Mouse (Mus musculus) hindbrain, embryonic 14.5 days (tissue): ENCODE results near the gene Rps2. TPM values are rescaled to one million over a fixed set of nuclear protein-coding genes. Genes with fewer than 3 reads are reported as not detected.

Source experiments
- ATAC-seq: fragments of 200-750 bp; cut with Nextera tagmentation; 2 replicates; pipeline ENCODE4 v1.8.0; 2017; ENCODE audit warnings: moderate number of reproducible peaks, mild to moderate bottlenecking, moderate TSS enrichment, moderate library complexity; ENCODE audit not compliant: low FRiP score
- DNase-seq: peaks from one replicate; pipeline ENCODE4 v3.0.0-alpha.2; 2015; ENCODE audit warnings: low spot score
- H3K27ac ChIP-seq: fragments of 300-500 bp; sonication (generic); 2 replicates; pipeline ENCODE4 v1.5.1; 2014; ENCODE audit warnings: mild to moderate bottlenecking, moderate library complexity
- H3K27me3 ChIP-seq: fragments of 300-500 bp; sonication (generic); 2 replicates; pipeline ENCODE4 v1.6.1; 2014; ENCODE audit warnings: mild to moderate bottlenecking, low read length, mixed read lengths; ENCODE audit not compliant: control insufficient read depth, insufficient read depth
- H3K36me3 ChIP-seq: fragments of 300-500 bp; sonication (generic); replicated peaks from 2 replicates; pipeline ENCODE4 v1.6.1; 2014; ENCODE audit not compliant: control insufficient read depth, insufficient read depth
- H3K4me1 ChIP-seq: fragments of 300-500 bp; sonication (generic); replicated peaks from 2 replicates; pipeline ENCODE4 v1.6.1; 2014; ENCODE audit warnings: antibody characterized with exemption, low read length, mixed read lengths; ENCODE audit not compliant: control insufficient read depth, insufficient read depth
- H3K4me2 ChIP-seq: fragments of 300-500 bp; sonication (generic); replicated peaks from 2 replicates; pipeline ENCODE4 v1.6.1; 2014; ENCODE audit warnings: mild to moderate bottlenecking, moderate library complexity
- H3K4me3 ChIP-seq: fragments of 300-500 bp; sonication (generic); replicated peaks from 2 replicates; pipeline ENCODE4 v1.5.1; 2014; ENCODE audit warnings: mild to moderate bottlenecking, low read length
- H3K9ac ChIP-seq: fragments of 300-500 bp; sonication (generic); 2 replicates; pipeline ENCODE4 v1.6.1; 2014
- H3K9me3 ChIP-seq: fragments of 300-500 bp; sonication (generic); 2 replicates; pipeline ENCODE4 v1.6.1; 2016; ENCODE audit warnings: low read length; ENCODE audit not compliant: control insufficient read depth
- WGBS: fragments of 180-500 bp; shearing (Covaris S2); extraction: QIAGEN DNeasy Blood & Tissue Kit; methylation state at CpG from one replicate; pipeline ENCODE4 v1.1.7; 2014; 5-methylcytosine and 5-hydroxymethylcytosine counted together
- polyA plus RNA-seq: library from polyadenylated mRNA; unstranded; fragments of >200 nt; fragmentation: Nextera tagmentation; extraction: Ambion mirVana; gene quantifications from 2 replicates; pipeline ENCODE4 v1.2.1, GENCODE M21; 2014

The Rps2 gene
- polyA plus RNA-seq, 1 experiment from 2014 or later: 838 TPM

DNA sequence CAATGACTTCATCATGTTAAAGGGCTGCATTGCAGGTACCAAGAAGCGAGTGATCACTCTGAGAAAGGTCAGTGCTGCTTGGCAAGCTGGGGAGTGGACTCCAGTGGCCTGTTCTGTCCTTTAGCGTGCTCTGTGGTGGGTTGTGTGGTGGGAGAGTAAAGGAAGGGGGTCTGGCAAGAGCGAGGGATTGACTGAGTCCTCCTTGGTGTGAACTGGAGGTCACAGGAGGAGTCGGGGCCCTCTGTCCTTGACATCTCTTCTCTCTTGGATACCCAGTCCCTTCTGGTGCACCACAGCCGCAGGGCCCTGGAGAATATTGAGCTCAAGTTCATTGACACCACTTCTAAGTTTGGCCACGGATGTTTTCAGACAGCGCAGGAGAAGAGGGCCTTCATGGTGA is 17.5 kb downstream of the Rps2 start:
- Histone ChIP-seq H3K4me3 (no peak overlapping the region), H3K27ac (no peak overlapping the region), H3K4me2 (peak overlapping the region; percentile 86), H3K27me3 (no peaks in the 10 kb centered on the region), H3K9me3 (no peaks in the 10 kb centered on the region), H3K4me1 (peaks cover 13% of the 10 kb centered on the region; the same call in 1 of the 2 replicates), H3K9ac (no peak overlapping the region), H3K36me3 (0 out of 2 replicates have a peak, but pooled peaks cover 9% of the 10 kb centered on the region)
- DNase-seq (no peak), ATAC-seq (no peak)
- WGBS: 81% methylated on average over 7 of the region's 7 CpGs

DNA sequence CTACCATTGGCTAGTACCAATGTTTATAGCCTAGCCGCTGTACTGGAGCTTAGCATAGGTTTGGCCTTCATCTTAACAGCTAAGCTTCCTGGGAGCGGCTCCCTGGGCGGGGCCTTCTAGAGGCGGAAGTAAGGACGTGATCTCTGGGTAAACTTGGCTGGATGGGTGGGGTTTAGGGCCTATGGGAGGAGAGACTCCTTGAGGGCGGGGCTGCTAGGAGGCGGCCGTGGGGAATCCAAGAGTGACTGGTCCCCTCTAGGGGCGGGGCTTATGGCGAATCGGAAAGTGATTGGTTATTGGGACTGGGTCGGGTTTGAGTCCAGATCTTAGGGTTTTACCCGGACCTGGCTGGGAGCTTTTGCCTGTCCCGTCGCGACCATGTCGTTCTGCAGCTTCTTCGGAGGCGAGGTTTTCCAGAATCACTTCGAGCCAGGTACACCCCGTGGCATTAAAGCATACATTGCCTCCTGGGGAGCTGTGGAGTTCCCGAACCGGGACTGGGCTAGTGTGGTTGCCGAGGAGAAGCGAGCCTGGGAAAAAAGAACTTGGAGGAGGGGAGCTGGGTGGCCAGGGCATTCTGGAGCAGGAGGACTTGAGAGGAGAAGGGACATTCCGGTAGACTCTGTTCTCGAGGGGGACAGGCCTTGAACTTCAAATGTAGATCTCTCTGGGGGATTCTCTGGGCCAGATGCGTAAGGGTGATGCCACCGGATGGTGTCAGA is 18.6 kb downstream of the Rps2 start, which contains the start of gene Msrb1:
Gene Msrb1 (plus strand): TSS at position 313 of the 722 bp plus-strand sequence.
- WGBS: 1% methylated on average over 29 of the region's 29 CpGs
- peaks cover 13% of the 10 kb centered on the region; the same call in 1 of the 2 replicates for H3K4me1 ChIP-seq
- peak within 1 kb of the TSS; percentile 86 for H3K4me2 ChIP-seq
- peak; percentile 87 for DNase-seq
- peak within 1 kb of the TSS; percentile 53 for H3K4me3 ChIP-seq
- H3K9me3 ChIP-seq: no peaks in the 10 kb centered on the region
- H3K9ac ChIP-seq: peak within 1 kb of the TSS; percentile 59
- peak; percentile 96 for ATAC-seq
- 0 out of 2 replicates have a peak, but pooled peaks cover 9% of the 10 kb centered on the region for H3K36me3 ChIP-seq
- H3K27ac ChIP-seq: peak within 1 kb of the TSS; percentile 59; the same call in 1 of the 2 replicates
- H3K27me3 ChIP-seq: no peaks in the 10 kb centered on the region

DNA sequence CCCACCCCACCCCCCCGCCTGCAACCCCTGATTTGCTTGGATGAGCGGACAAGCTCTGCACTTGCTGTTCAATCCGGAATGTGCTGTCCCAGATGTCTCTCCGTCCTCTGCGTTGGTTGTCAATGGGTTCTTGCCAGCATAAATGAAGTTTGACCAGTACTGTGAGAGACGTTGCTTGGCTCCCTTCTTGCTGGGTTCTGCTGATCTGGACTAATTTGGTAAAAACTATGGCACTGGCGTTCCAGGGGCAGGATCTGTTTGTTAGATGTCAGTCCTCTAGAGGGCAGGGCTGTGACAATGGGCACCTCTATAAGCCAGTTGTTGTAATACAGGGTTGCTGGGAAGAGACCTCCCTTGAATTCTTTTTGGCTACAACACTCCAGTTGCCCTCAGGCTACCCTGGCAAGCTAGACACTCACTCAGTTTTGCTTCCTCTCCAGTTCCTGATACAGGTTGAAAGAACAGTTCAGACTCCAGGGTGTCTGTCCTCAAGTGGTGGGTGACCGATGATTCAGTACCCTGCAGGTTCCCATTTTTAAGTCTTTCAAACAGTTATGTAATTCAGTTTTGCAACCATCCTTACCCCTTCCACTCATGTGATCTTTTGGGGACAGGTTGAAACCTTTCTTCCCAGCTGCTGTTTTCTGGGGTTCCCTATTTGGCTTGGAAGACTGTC is 19.4 kb downstream of the Rps2 start:
- Histone ChIP-seq H3K27me3 (no peaks in the 10 kb centered on the region), H3K4me1 (peaks cover 13% of the 10 kb centered on the region; the same call in 1 of the 2 replicates), H3K36me3 (0 out of 2 replicates have a peak, but pooled peaks cover 9% of the 10 kb centered on the region), H3K4me3 (peak overlapping the region; percentile 53), H3K27ac (no peak overlapping the region), H3K4me2 (peak overlapping the region; percentile 86), H3K9me3 (no peaks in the 10 kb centered on the region), H3K9ac (peak overlapping the region; percentile 59)
- DNase-seq: no peak
- WGBS: 24% methylated on average over 8 of the region's 8 CpGs
- no peak for ATAC-seq

DNA sequence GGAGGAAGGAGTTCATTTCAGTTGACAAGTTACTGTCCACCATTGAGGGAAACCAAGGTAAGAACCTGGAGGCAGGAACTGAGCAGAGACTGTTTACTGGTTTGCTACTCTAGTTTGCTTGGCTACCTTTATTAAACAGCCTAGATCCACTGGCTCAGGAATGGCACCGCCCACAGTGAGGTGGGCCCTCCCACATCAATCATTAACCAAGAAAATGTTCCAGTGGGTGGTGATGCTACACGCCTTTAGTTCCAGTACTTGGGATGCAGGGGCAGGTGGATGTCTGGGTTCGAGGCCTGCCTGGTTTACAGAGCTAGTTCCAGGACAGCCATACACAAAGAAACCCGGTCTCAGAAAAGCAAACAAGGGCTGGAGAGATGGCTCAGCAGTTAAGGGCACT is 20.3 kb downstream of the Rps2 start:
- ATAC-seq (no peak), DNase-seq (no peak)
- Histone ChIP-seq H3K4me2 (no peak overlapping the region), H3K36me3 (0 out of 2 replicates have a peak, but pooled peaks cover 9% of the 10 kb centered on the region), H3K4me3 (no peak overlapping the region), H3K4me1 (peaks cover 13% of the 10 kb centered on the region; the same call in 1 of the 2 replicates), H3K27me3 (no peaks in the 10 kb centered on the region), H3K27ac (no peak overlapping the region), H3K9me3 (no peaks in the 10 kb centered on the region), H3K9ac (no peak overlapping the region)
- WGBS: 78% methylated on average over 4 of the region's 4 CpGs

DNA sequence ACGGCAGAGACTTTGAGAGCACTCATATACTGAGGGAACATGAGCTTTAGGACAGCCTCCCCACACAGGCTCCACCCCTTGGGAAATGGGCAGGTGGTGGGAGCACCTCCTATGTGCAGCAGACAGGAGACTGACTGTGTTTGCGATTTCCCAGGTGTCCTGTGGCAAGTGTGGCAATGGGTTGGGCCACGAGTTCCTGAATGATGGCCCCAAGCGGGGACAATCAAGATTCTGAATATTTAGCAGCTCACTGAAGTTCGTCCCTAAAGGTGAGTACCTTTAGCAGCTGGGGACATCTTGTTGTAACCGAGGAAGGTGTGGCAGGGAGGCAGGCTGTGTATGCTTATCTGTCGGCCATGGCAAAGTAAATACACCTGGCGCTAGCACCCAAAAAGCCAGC is 22.0 kb downstream of the Rps2 start:
- ATAC-seq: no peak
- H3K27ac ChIP-seq: no peak overlapping the region
- H3K36me3 ChIP-seq: 0 out of 2 replicates have a peak, but pooled peaks cover 9% of the 10 kb centered on the region
- no peaks in the 10 kb centered on the region for H3K9me3 ChIP-seq
- 86% methylated on average over 8 of the region's 8 CpGs for WGBS
- no peak for DNase-seq
- no peaks in the 10 kb centered on the region for H3K27me3 ChIP-seq
- no peak overlapping the region for H3K9ac ChIP-seq
- H3K4me2 ChIP-seq: no peak overlapping the region
- H3K4me1 ChIP-seq: peaks cover 13% of the 10 kb centered on the region; the same call in 1 of the 2 replicates
- H3K4me3 ChIP-seq: no peak overlapping the region

DNA sequence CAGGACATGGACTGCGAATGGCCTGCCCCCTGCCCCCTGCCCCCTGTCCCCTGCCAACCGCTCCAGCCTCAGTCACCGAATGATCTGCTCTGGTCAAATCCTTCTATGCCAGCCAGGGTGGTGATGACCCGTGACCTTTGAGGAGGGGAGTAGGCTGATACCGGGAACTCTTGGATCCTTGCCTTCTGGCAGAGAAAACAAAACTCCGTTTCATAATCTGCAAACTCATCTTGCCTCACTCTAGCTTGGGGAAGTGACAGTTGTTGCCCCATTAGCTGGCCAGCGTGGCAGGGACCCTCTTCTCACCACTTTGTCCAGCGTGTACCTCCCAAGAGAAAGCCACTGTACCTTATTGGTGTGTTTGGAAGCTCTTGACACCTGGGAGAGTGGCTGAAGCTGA is 24.4 kb downstream of the Rps2 start:
- no peak overlapping the region for H3K27ac ChIP-seq
- WGBS: 82% methylated on average over 8 of the region's 8 CpGs

GRCm38 (mm10) chr17:24743896-24744295 is 26.0 kb downstream of the Rps2 start:
- Histone ChIP-seq H3K9ac (no peak overlapping the region), H3K36me3 (0 out of 2 replicates have a peak, but pooled peaks cover 9% of the 10 kb centered on the region), H3K4me1 (no peaks in the 10 kb centered on the region), H3K27me3 (no peaks in the 10 kb centered on the region), H3K4me3 (no peak overlapping the region), H3K9me3 (no peaks in the 10 kb centered on the region), H3K4me2 (no peak overlapping the region), H3K27ac (no peak overlapping the region)
- 83% methylated on average over 5 of the region's 5 CpGs for WGBS
- DNase-seq (no peak), ATAC-seq (no peak)

More for the DNA sequence above, 24.4 kb downstream of the Rps2 start:
- Histone ChIP-seq H3K27me3 (no peaks in the 10 kb centered on the region), H3K9ac (no peak overlapping the region), H3K4me2 (no peak overlapping the region), H3K4me3 (no peak overlapping the region), H3K4me1 (0 out of 2 replicates have a peak, but pooled peaks cover under 1% of the 10 kb centered on the region), H3K36me3 (0 out of 2 replicates have a peak, but pooled peaks cover 9% of the 10 kb centered on the region), H3K9me3 (no peaks in the 10 kb centered on the region)
- ATAC-seq (no peak), DNase-seq (no peak)

DNA sequence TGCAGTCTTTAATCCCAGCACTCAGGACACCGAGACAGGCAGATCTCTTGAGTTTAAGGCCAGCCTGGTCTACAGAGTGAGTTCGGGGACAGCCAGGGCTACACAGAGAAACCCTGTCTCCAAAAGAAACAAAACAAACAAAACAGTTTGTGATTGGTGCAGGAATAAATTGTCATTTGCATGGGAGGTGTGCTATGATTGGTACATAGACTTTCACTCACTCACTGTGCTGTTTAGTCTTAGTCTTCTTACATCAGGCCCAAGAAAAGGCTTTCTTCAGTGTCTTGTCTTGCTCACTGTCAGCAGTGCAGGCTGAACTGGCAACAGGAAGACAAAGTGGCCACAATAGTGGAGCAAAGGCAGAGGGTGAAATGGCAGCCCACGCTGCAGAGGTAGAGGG is 26.5 kb downstream of the Rps2 start:
- no peak for DNase-seq

More for the DNA sequence above, 26.5 kb downstream of the Rps2 start:
- H3K36me3 ChIP-seq: 0 out of 2 replicates have a peak, but pooled peaks cover 9% of the 10 kb centered on the region
- no peaks in the 10 kb centered on the region for H3K4me1 ChIP-seq
- no peak overlapping the region for H3K4me2 ChIP-seq
- whole genome bisulfite sequencing: 69% methylated on average over 3 of the region's 3 CpGs
- H3K9ac ChIP-seq: no peak overlapping the region
- ATAC-seq: no peak
- no peaks in the 10 kb centered on the region for H3K27me3 ChIP-seq
- H3K27ac ChIP-seq: no peak overlapping the region
- H3K4me3 ChIP-seq: no peak overlapping the region
- no peaks in the 10 kb centered on the region for H3K9me3 ChIP-seq
